Mouse (Mus musculus) C2C12 (cell line): Measurements from ENCODE around the gene Pde10a.

Experiments used
- CTCF ChIP-seq: IDR thresholded peaks from one replicate; pipeline ENCODE4 v1.5.1; 2011; ENCODE audit not compliant: control insufficient read depth, insufficient read depth, insufficient read length
- USF1 ChIP-seq: IDR thresholded peaks from one replicate; pipeline ENCODE4 v1.6.1; 2011; ENCODE audit warnings: low read depth, mild to moderate bottlenecking, control low read depth, moderate library complexity

- no peak for TF ChIP-seq CTCF
- no peak for TF ChIP-seq USF1
Measured at GRCm38 (mm10) chr17:8910571-8910970, 385.4 kb downstream of the Pde10a start.
